Mouse (Mus musculus) embryonic facial prominence, embryonic 10.5 days (tissue): Measurements from ENCODE around the gene Thbs1. TPM values are rescaled to one million over a fixed set of nuclear protein-coding genes. Genes with fewer than 3 reads are reported as not detected.

ENCODE experiments used
- DNase-seq: peaks from one replicate; pipeline ENCODE4 v3.0.0-alpha.2; 2017; ENCODE audit warnings: low spot score
- H3K27ac ChIP-seq: fragments of 300-500 bp; sonication (generic); replicated peaks from 2 replicates; pipeline ENCODE4 v1.5.1; 2016; ENCODE audit warnings: mild to moderate bottlenecking
- H3K27me3 ChIP-seq: fragments of 300-500 bp; sonication (generic); replicated peaks from 2 replicates; pipeline ENCODE4 v1.6.1; 2016; ENCODE audit warnings: low read depth, mild to moderate bottlenecking; ENCODE audit not compliant: poor library complexity, severe bottlenecking
- H3K36me3 ChIP-seq: fragments of 300-500 bp; sonication (generic); replicated peaks from 2 replicates; pipeline ENCODE4 v1.6.1; 2016; ENCODE audit warnings: mild to moderate bottlenecking, moderate library complexity
- H3K4me1 ChIP-seq: fragments of 300-500 bp; sonication (generic); 2 replicates; pipeline ENCODE4 v1.6.1; 2016
- H3K4me3 ChIP-seq: fragments of 300-500 bp; sonication (generic); 2 replicates; pipeline ENCODE4 v1.5.1; 2016; ENCODE audit warnings: mild to moderate bottlenecking, moderate library complexity
- H3K9me3 ChIP-seq: fragments of 300-500 bp; sonication (generic); 2 replicates; pipeline ENCODE4 v1.6.1; 2016; ENCODE audit warnings: mild to moderate bottlenecking
- WGBS: fragments of 180-500 bp; shearing (Covaris S2); methylation state at CpG from one replicate; pipeline ENCODE4 v1.1.7; 2016; 5-methylcytosine and 5-hydroxymethylcytosine counted together
- polyA plus RNA-seq: library from polyadenylated mRNA; unstranded; fragments of >200 nt; fragmentation: Nextera tagmentation; extraction: Ambion mirVana; gene quantifications from 2 replicates; pipeline ENCODE4 v1.2.1, GENCODE M21; 2016

The Thbs1 gene
- polyA plus RNA-seq, 1 experiment from 2014 or later: 35.4 TPM

- 80% methylated on average over 10 of the region's 10 CpGs for WGBS
- H3K4me1 ChIP-seq: no peaks in the 10 kb centered on the region
- no peaks in the 10 kb centered on the region for H3K27me3 ChIP-seq
- H3K27ac ChIP-seq: no peak overlapping the region
- H3K36me3 ChIP-seq: no peaks in the 10 kb centered on the region
- DNase-seq: no peak
- no peaks in the 10 kb centered on the region for H3K9me3 ChIP-seq
- H3K4me3 ChIP-seq: no peak overlapping the region
Observed at GRCm38 (mm10) chr2:118087044-118087726, 24.5 kb upstream of the Thbs1 start.

GRCm38 (mm10) chr2:118091226-118091625 lies 20.4 kb upstream of the Thbs1 start:
- no peaks in the 10 kb centered on the region for H3K27me3 ChIP-seq
- DNase-seq: no peak
- no peak overlapping the region for H3K27ac ChIP-seq
- H3K36me3 ChIP-seq: no peaks in the 10 kb centered on the region
- H3K4me3 ChIP-seq: no peak overlapping the region
- no peaks in the 10 kb centered on the region for H3K4me1 ChIP-seq
- H3K9me3 ChIP-seq: no peaks in the 10 kb centered on the region
- WGBS: 91% methylated on average over 5 of the region's 5 CpGs

- no peak overlapping the region for H3K27ac ChIP-seq
- no peak overlapping the region for H3K4me3 ChIP-seq
- H3K4me1 ChIP-seq: no peaks in the 10 kb centered on the region
- no peak for DNase-seq
- H3K36me3 ChIP-seq: no peaks in the 10 kb centered on the region
- 75% methylated on average over 4 of the region's 4 CpGs for WGBS
- no peaks in the 10 kb centered on the region for H3K9me3 ChIP-seq
- H3K27me3 ChIP-seq: no peaks in the 10 kb centered on the region
Observed at GRCm38 (mm10) chr2:118099104-118099503, 12.6 kb upstream of the Thbs1 start.

- Histone ChIP-seq H3K9me3 (no peaks in the 10 kb centered on the region), H3K27me3 (no peaks in the 10 kb centered on the region), H3K4me3 (no peak overlapping the region), H3K4me1 (no peaks in the 10 kb centered on the region), H3K27ac (no peak overlapping the region), H3K36me3 (no peaks in the 10 kb centered on the region)
- no peak for DNase-seq
- WGBS: 75% methylated on average over 4 of the region's 4 CpGs
Observed at GRCm38 (mm10) chr2:118102169-118102568, 9.5 kb upstream of the Thbs1 start.

DNA sequence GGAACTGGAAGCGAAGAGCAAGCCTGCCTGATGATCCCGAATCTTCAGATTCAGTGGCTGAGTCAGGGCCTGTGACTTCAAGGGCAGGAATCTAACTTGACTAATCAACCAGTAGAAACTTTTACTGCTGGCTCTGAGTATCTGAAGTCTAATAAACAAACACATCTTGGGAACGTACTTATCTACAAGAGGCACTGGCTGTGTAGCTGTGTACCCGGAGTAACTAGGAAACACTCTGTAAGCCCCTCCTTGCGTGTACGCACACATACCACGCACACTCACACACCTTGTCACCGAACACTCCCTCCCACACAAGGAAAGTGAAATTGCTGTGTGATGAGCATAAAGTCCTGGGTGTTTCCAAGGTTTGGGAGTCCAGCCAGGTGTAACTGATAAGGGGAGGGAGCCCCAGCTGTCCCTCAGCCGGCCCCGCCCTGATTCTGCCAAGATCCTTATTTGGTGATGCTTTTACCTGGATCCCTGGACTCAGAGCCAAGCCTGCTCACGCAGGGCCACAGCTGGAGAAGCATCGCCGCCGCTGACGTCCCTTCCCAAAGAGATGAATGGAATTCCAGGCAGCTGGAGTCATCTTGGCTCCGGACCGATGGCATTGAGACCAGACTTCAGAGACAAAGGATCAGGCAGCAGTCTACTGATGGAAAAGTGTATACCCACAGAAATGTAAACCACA lies 1.3 kb upstream of the Thbs1 start:
- Histone ChIP-seq H3K27ac (peak overlapping the region; percentile 75), H3K9me3 (no peaks in the 10 kb centered on the region), H3K27me3 (peaks cover 27% of the 10 kb centered on the region), H3K36me3 (peaks cover 8% of the 10 kb centered on the region), H3K4me3 (peak overlapping the region; percentile 73), H3K4me1 (peaks cover 51% of the 10 kb centered on the region)
- 35% methylated on average over 17 of the region's 17 CpGs for WGBS
- peak; percentile 69 for DNase-seq

DNA sequence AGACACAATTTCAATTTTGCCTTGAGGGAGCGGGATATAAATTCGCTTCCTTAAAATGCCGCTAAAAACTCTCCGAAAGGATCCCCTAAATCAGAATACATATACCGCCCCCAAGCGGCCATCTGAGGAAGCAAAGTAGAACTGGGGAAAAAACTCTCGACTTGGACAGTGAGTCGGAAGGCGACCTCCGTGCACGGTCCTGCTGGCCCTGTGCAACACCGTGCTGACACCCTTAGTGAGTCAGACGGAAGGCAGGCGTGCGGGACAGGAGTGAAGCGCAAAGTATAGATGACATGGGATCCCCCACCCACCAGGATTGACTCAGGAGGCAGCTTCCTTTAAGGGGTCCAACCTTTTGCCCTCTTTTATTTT lies 574 bp upstream of the Thbs1 start:
- peaks cover 15% of the 10 kb centered on the region for H3K36me3 ChIP-seq
- peaks cover 56% of the 10 kb centered on the region for H3K4me1 ChIP-seq
- H3K9me3 ChIP-seq: no peaks in the 10 kb centered on the region
- peak overlapping the region; percentile 86 for H3K27ac ChIP-seq
- peak overlapping the region; percentile 73 for H3K4me3 ChIP-seq
- H3K27me3 ChIP-seq: peaks cover 27% of the 10 kb centered on the region
- under 1% methylated on average over 16 of the region's 16 CpGs for WGBS
- DNase-seq: peak; percentile 91

- peaks cover 27% of the 10 kb centered on the region for H3K27me3 ChIP-seq
- H3K36me3 ChIP-seq: peaks cover 26% of the 10 kb centered on the region
- WGBS: 23% methylated on average over 5 of the region's 5 CpGs
- H3K27ac ChIP-seq: peak overlapping the region; percentile 86
- H3K4me1 ChIP-seq: peaks cover 56% of the 10 kb centered on the region
- DNase-seq: peak; percentile 25
- H3K9me3 ChIP-seq: no peaks in the 10 kb centered on the region
- peak overlapping the region; percentile 73 for H3K4me3 ChIP-seq
Observed at GRCm38 (mm10) chr2:118112438-118112837, 762 bp downstream of the Thbs1 start.

GRCm38 (mm10) chr2:118112846-118113479 lies 1.3 kb downstream of the Thbs1 start:
- H3K4me3 ChIP-seq: peak overlapping the region; percentile 73
- peaks cover 27% of the 10 kb centered on the region for H3K27me3 ChIP-seq
- H3K27ac ChIP-seq: peak overlapping the region; percentile 21; the same call in 1 of the 2 replicates
- peaks cover 32% of the 10 kb centered on the region for H3K36me3 ChIP-seq
- WGBS: 62% methylated on average over 21 of the region's 21 CpGs
- peaks cover 57% of the 10 kb centered on the region for H3K4me1 ChIP-seq
- H3K9me3 ChIP-seq: no peaks in the 10 kb centered on the region
- peak; percentile 19 for DNase-seq

DNA sequence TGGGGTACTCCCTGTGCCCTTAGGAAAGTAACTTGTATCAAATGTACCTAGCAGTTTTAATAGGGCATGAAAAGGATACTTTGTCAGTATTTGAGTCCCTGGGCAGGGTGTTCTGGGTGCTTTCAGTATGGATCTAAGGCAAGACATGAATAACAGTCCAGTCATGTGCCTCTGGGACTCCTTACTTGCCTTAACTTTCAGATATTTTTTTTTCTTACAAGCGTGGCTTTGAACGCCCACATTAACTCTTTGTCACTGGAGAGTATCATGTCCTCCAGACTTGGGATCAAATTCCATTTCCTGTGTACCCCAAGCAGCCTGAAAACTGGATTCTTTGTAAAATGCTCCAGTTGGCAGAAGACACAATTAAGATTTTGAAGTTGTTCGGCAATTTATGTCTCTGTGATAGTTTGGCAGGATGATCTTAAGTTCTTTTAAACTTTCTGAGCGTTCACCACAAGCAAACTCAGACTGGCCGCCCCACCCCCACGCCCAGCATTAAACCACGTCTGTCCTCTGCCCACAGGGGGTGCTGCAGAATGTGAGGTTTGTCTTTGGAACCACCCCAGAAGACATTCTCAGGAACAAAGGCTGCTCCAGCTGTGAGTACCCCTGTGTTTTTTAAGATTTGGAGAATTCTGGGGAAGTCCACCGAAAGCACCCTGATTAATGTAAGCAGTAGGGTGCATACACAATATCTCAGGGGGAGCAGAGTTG lies 2.3 kb downstream of the Thbs1 start:
- 35% methylated on average over 8 of the region's 8 CpGs for WGBS
- Histone ChIP-seq H3K4me3 (peak overlapping the region; percentile 73), H3K9me3 (no peaks in the 10 kb centered on the region), H3K4me1 (peaks cover 60% of the 10 kb centered on the region), H3K36me3 (peaks cover 42% of the 10 kb centered on the region), H3K27ac (peak overlapping the region; percentile 66; the same call in 1 of the 2 replicates), H3K27me3 (peaks cover 27% of the 10 kb centered on the region)
- peak; percentile 68 for DNase-seq

DNA sequence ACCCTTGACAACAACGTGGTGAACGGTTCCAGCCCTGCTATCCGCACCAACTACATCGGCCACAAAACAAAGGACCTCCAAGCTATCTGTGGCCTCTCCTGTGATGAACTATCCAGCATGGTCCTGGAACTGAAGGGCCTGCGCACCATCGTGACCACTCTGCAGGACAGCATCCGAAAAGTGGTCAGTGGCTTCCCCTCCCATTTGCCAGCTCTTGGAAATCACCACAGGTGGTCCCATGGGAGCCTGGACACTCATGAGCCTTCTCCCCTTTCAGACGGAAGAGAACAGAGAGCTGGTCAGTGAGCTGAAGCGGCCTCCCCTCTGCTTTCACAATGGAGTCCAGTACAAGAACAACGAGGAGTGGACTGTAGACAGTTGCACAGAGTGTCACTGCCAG lies 3.0 kb downstream of the Thbs1 start:
- WGBS: 70% methylated on average over 10 of the region's 10 CpGs
- Histone ChIP-seq H3K4me3 (peak overlapping the region; percentile 73), H3K27ac (peak overlapping the region; percentile 66; the same call in 1 of the 2 replicates), H3K9me3 (0 out of 2 replicates have a peak, but pooled peaks cover under 1% of the 10 kb centered on the region), H3K4me1 (peaks cover 60% of the 10 kb centered on the region), H3K36me3 (peaks cover 49% of the 10 kb centered on the region), H3K27me3 (peaks cover 20% of the 10 kb centered on the region)
- DNase-seq: no peak

GRCm38 (mm10) chr2:118115647-118116046 lies 4.0 kb downstream of the Thbs1 start:
- Histone ChIP-seq H3K27ac (no peak overlapping the region; the same call in 1 of the 2 replicates), H3K36me3 (peaks cover 58% of the 10 kb centered on the region), H3K9me3 (0 out of 2 replicates have a peak, but pooled peaks cover 2% of the 10 kb centered on the region), H3K4me1 (peaks cover 51% of the 10 kb centered on the region), H3K27me3 (peaks cover 12% of the 10 kb centered on the region), H3K4me3 (no peak overlapping the region)
- DNase-seq: no peak
- WGBS: 85% methylated on average over 7 of the region's 7 CpGs

GRCm38 (mm10) chr2:118116180-118116579 lies 4.5 kb downstream of the Thbs1 start:
- peaks cover 12% of the 10 kb centered on the region for H3K27me3 ChIP-seq
- DNase-seq: no peak
- H3K4me1 ChIP-seq: peaks cover 48% of the 10 kb centered on the region
- 0 out of 2 replicates have a peak, but pooled peaks cover 2% of the 10 kb centered on the region for H3K9me3 ChIP-seq
- WGBS: 82% methylated on average over 2 of the region's 2 CpGs
- peaks cover 64% of the 10 kb centered on the region for H3K36me3 ChIP-seq
- H3K4me3 ChIP-seq: no peak overlapping the region
- no peak overlapping the region for H3K27ac ChIP-seq
